Mouse (Mus musculus) ES-Bruce4 (cell line): Measurements from ENCODE around the gene Napsa.
A peak's percentile ranks its signal among the peaks of the same experiment; 100 is the strongest.

Experiments
- CTCF ChIP-seq: IDR thresholded peaks from one replicate; pipeline ENCODE4 v1.8.1; 2011; ENCODE audit warnings: low read depth, low read length
- EP300 ChIP-seq: IDR thresholded peaks from 2 replicates; pipeline ENCODE4 v1.6.1; 2011; ENCODE audit warnings: low read depth, low read length; ENCODE audit not compliant: insufficient read depth

DNA sequence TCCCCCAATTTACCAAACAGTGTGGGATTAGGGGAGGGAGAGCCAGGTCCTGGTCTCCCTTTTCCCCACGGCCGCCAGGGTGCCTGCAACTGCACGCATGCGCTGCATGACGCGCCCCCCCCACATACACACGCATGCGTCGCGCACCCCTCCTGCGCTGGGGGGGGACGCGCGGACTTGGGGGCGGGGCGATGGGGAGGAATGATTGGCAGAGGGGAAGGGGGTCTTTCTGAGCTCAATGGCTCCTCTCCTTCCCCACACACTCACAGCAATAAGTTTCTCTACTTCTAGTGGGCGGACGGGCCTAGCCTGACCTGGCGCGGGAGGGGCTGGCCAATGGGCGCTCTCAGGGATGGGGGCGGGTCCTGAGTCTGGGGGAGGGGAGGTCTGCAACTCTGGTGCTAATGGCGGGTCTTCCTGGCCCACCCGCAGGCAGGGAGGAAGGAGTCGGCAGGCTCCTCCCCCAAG, 32.0 kb downstream of the Napsa start:
- TF ChIP-seq CTCF, result no peak
- 0 out of 2 replicates have a peak, but pooled peaks have one; percentile 36 for TF ChIP-seq EP300
